Mouse (Mus musculus) spleen, postnatal 10 days (tissue): ENCODE measurements around the gene Bag6.

Experiments
- DNase-seq, 2 experiments: peaks; one replicate each; pipeline ENCODE4 v3.0.0; 2021 to 2022; ENCODE audit warnings: low spot score in 2 of 2

Gene Bag6

GRCm38 (mm10) chr17:35147348-35147747 is 12.4 kb downstream of the Bag6 start:
- no peak for DNase-seq

- DNase-seq, result no peak
These were observed 13.1 kb downstream of the Bag6 start for GRCm38 (mm10) chr17:35147922-35148639.

GRCm38 (mm10) chr17:35152121-35152520 is 17.1 kb downstream of the Bag6 start:
- DNase-seq, result no peak

- no peak for DNase-seq
These were observed 18.1 kb downstream of the Bag6 start for GRCm38 (mm10) chr17:35153077-35153476.

GRCm38 (mm10) chr17:35153931-35154330 is 19.0 kb downstream of the Bag6 start:
- DNase-seq, result no peak

GRCm38 (mm10) chr17:35154616-35155015 is 19.6 kb downstream of the Bag6 start:
- no peak for DNase-seq

- no peak for DNase-seq
These were observed 20.5 kb downstream of the Bag6 start for GRCm38 (mm10) chr17:35155451-35155850.

GRCm38 (mm10) chr17:35156461-35157200 is 21.7 kb downstream of the Bag6 start:
- no peak for DNase-seq

- no peak for DNase-seq
These were observed 22.3 kb downstream of the Bag6 start for GRCm38 (mm10) chr17:35157254-35157653.

GRCm38 (mm10) chr17:35157661-35158175 is 22.7 kb downstream of the Bag6 start:
- no peak for DNase-seq

GRCm38 (mm10) chr17:35158850-35159593 is 24.0 kb downstream of the Bag6 start:
- no peak for DNase-seq

GRCm38 (mm10) chr17:35159638-35160037 is 24.7 kb downstream of the Bag6 start:
- no peak for DNase-seq

- no peak for DNase-seq
These were observed 26.4 kb downstream of the Bag6 start for GRCm38 (mm10) chr17:35161421-35161820.

GRCm38 (mm10) chr17:35162121-35162520 is 27.1 kb downstream of the Bag6 start:
- no peak for DNase-seq

- DNase-seq, result no peak
These were observed 27.8 kb downstream of the Bag6 start for GRCm38 (mm10) chr17:35162730-35163129.

GRCm38 (mm10) chr17:35163326-35164081 is 28.5 kb downstream of the Bag6 start:
- peak in 1 of 2 experiments; percentile 34 for DNase-seq

- no peak for DNase-seq
These were observed 29.2 kb downstream of the Bag6 start for GRCm38 (mm10) chr17:35164218-35164567.

- DNase-seq, result peak; percentile 95 to 96
These were observed 29.8 kb downstream of the Bag6 start, which contains the start of gene Prrc2a for GRCm38 (mm10) chr17:35164568-35165450. Gene Prrc2a (minus strand): TSS chr17:35164897.

- DNase-seq, result no peak
These were observed 30.6 kb downstream of the Bag6 start for GRCm38 (mm10) chr17:35165451-35166155.
